Mouse (Mus musculus) liver, postnatal 0 days (tissue): ENCODE results near the gene Tmem8.

Experiments
- CTCF ChIP-seq: sonication (generic); IDR thresholded peaks from 2 replicates; pipeline ENCODE4 v1.5.1; 2016; ENCODE audit warnings: antibody characterized with exemption, low read depth
- EP300 ChIP-seq: IDR thresholded peaks from 2 replicates; pipeline ENCODE4 v1.6.1; 2016; ENCODE audit warnings: antibody characterized with exemption, low read depth, mild to moderate bottlenecking

DNA sequence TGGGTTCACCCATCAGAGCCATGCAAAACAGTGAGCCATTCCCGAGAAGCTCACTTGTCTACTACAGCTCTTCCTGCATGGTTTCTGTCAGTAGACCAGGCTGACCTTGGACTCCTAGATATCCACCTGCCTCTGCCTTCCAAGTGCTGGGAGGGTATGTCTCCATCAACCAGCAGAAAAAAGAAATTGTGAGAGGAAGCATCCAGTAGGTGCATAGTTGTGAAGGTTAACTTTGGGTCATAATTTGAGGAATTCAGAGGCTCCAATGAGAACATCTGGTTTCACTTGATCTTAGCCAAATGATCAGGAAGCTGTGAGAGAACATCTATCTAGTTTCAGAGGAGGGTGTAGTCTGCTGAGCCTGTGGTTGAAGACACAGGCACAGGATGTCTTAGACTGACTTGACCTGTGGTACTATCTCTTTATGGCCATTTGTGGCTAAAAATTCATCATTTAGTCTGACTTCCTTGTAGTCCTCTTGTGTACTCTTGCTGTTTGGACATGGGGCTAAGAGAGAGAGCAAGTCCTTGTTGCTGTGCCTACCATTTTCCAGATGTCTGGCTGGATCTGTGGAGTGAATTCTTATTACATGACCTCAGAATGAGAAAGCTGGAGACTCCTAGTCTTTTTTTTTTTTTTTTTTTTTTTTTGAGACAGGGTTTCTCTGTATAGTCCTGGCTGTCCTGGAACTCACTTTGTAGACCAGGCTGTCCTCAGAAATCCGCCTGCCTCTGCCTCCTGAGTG is 39.0 kb downstream of the Tmem8 start:
- no peak for TF ChIP-seq CTCF
- TF ChIP-seq EP300: no peak
